Mouse (Mus musculus): ENCODE measurements around the gene Tcam1. TPM values are rescaled to one million over a fixed set of nuclear protein-coding genes. Genes with fewer than 3 reads are reported as not detected.

The Tcam1 gene
- polyA plus RNA-seq, 1 experiment from 2014 or later = 0.15 TPM

- Histone ChIP-seq H3K27ac (no peak overlapping the region), H3K27me3 (no peaks in the 10 kb centered on the region), H3K4me1 (0 out of 2 replicates have a peak, but pooled peaks cover 5% of the 10 kb centered on the region), H3K9ac (no peak overlapping the region), H3K4me2 (replicated peaks) (no peak overlapping the region), H3K9me3 (replicated peaks) (no peaks in the 10 kb centered on the region; the same call in 1 of the 2 replicates), H3K36me3 (no peaks in the 10 kb centered on the region), H3K4me3 (no peak overlapping the region)
- WGBS = 76% methylated on average over 4 of the region's 5 CpGs
- ATAC-seq (ENCODE audit: low FRiP score) = no peak
Observed at GRCm38 (mm10) chr11:106328521-106328920, 52.0 kb downstream of the Tcam1 start.

- H3K4me2 ChIP-seq (replicated peaks) = no peak overlapping the region
- no peaks in the 10 kb centered on the region for H3K36me3 ChIP-seq
- no peaks in the 10 kb centered on the region for H3K27me3 ChIP-seq
- no peaks in the 10 kb centered on the region; the same call in 1 of the 2 replicates for H3K9me3 ChIP-seq (replicated peaks)
- 0 out of 2 replicates have a peak, but pooled peaks cover 5% of the 10 kb centered on the region for H3K4me1 ChIP-seq
- no peak overlapping the region for H3K9ac ChIP-seq
- H3K4me3 ChIP-seq = no peak overlapping the region
- no peak overlapping the region for H3K27ac ChIP-seq
- ATAC-seq (ENCODE audit: low FRiP score) = no peak
- WGBS = 73% methylated on average over 6 of the region's 6 CpGs
Observed at GRCm38 (mm10) chr11:106329128-106329527, 52.7 kb downstream of the Tcam1 start.

GRCm38 (mm10) chr11:106329682-106330081 lies 53.2 kb downstream of the Tcam1 start:
- WGBS = 71% methylated on average over 7 of the region's 7 CpGs
- no peak overlapping the region for H3K9ac ChIP-seq
- no peaks in the 10 kb centered on the region for H3K27me3 ChIP-seq
- no peak overlapping the region for H3K27ac ChIP-seq
- 0 out of 2 replicates have a peak, but pooled peaks cover 5% of the 10 kb centered on the region for H3K4me1 ChIP-seq
- no peak overlapping the region for H3K4me3 ChIP-seq
- no peaks in the 10 kb centered on the region; the same call in 1 of the 2 replicates for H3K9me3 ChIP-seq (replicated peaks)
- no peak for ATAC-seq (ENCODE audit: low FRiP score)
- H3K4me2 ChIP-seq (replicated peaks) = no peak overlapping the region
- H3K36me3 ChIP-seq = no peaks in the 10 kb centered on the region

- H3K4me3 ChIP-seq = no peak overlapping the region
- 59% methylated on average over 4 of the region's 4 CpGs for WGBS
- no peak overlapping the region for H3K4me2 ChIP-seq (replicated peaks)
- 0 out of 2 replicates have a peak, but pooled peaks cover 5% of the 10 kb centered on the region for H3K4me1 ChIP-seq
- no peaks in the 10 kb centered on the region for H3K27me3 ChIP-seq
- no peak for ATAC-seq (ENCODE audit: low FRiP score)
- no peak overlapping the region for H3K9ac ChIP-seq
- no peaks in the 10 kb centered on the region; the same call in 1 of the 2 replicates for H3K9me3 ChIP-seq (replicated peaks)
- H3K27ac ChIP-seq = no peak overlapping the region
- no peaks in the 10 kb centered on the region for H3K36me3 ChIP-seq
Observed at GRCm38 (mm10) chr11:106332458-106332857, 56.0 kb downstream of the Tcam1 start.

GRCm38 (mm10) chr11:106334066-106334465 lies 57.6 kb downstream of the Tcam1 start:
- WGBS = 15% methylated on average over 2 of the region's 2 CpGs
- H3K9ac ChIP-seq = no peak overlapping the region
- no peak overlapping the region for H3K4me3 ChIP-seq
- H3K36me3 ChIP-seq = no peaks in the 10 kb centered on the region
- no peaks in the 10 kb centered on the region for H3K27me3 ChIP-seq
- no peak overlapping the region for H3K4me2 ChIP-seq (replicated peaks)
- H3K27ac ChIP-seq = no peak overlapping the region
- no peaks in the 10 kb centered on the region; the same call in 1 of the 2 replicates for H3K9me3 ChIP-seq (replicated peaks)
- 0 out of 2 replicates have a peak, but pooled peaks cover 5% of the 10 kb centered on the region for H3K4me1 ChIP-seq
- ATAC-seq (ENCODE audit: low FRiP score) = no peak

- Histone ChIP-seq H3K9ac (no peak overlapping the region), H3K4me2 (replicated peaks) (no peak overlapping the region), H3K4me3 (no peak overlapping the region), H3K27ac (no peak overlapping the region), H3K9me3 (replicated peaks) (no peaks in the 10 kb centered on the region), H3K27me3 (0 out of 2 replicates have a peak, but pooled peaks cover 3% of the 10 kb centered on the region), H3K36me3 (no peaks in the 10 kb centered on the region), H3K4me1 (no peaks in the 10 kb centered on the region)
- 77% methylated on average over 5 of the region's 5 CpGs for WGBS
- no peak for ATAC-seq (ENCODE audit: low FRiP score)
Observed at GRCm38 (mm10) chr11:106338029-106338428, 61.6 kb downstream of the Tcam1 start.

Other genes starting within 250 kb of the Tcam1 start
- 122 and 136 TPM in 2 replicates for gene Dcaf7, start 239.8 kb upstream of the Tcam1 start, polyA plus RNA-seq (2016; fragmentation: Nextera tagmentation; extraction: Ambion mirVana)
- gene Taco1, start 210.6 kb upstream of the Tcam1 start, polyA plus RNA-seq (2016; fragmentation: Nextera tagmentation; extraction: Ambion mirVana) = 9.0 and 9.2 TPM in 2 replicates
- gene Map3k3, start 192.1 kb upstream of the Tcam1 start, polyA plus RNA-seq (2016; fragmentation: Nextera tagmentation; extraction: Ambion mirVana) = 27.0 and 27.9 TPM in 2 replicates
- 0.93 and 1.0 TPM in 2 replicates for gene Gm10840, start 115.8 kb upstream of the Tcam1 start, polyA plus RNA-seq (2016; fragmentation: Nextera tagmentation; extraction: Ambion mirVana)
- gene Limd2, start 115.8 kb upstream of the Tcam1 start, polyA plus RNA-seq (2016; fragmentation: Nextera tagmentation; extraction: Ambion mirVana) = 302 and 316 TPM in 2 replicates
- gene Strada, start 74.5 kb upstream of the Tcam1 start, polyA plus RNA-seq (2016; fragmentation: Nextera tagmentation; extraction: Ambion mirVana) = 33.9 and 38.7 TPM in 2 replicates
- 86.8 and 96.3 TPM in 2 replicates for gene Ccdc47, start 60.3 kb upstream of the Tcam1 start, polyA plus RNA-seq (2016; fragmentation: Nextera tagmentation; extraction: Ambion mirVana)
- 111 and 117 TPM in 2 replicates for gene Ddx42, start 59.7 kb upstream of the Tcam1 start, polyA plus RNA-seq (2016; fragmentation: Nextera tagmentation; extraction: Ambion mirVana)
- gene Ftsj3, start 20.6 kb upstream of the Tcam1 start, polyA plus RNA-seq (2016; fragmentation: Nextera tagmentation; extraction: Ambion mirVana) = 52.5 and 53.4 TPM in 2 replicates
- gene Psmc5, start 20.5 kb upstream of the Tcam1 start, polyA plus RNA-seq (2016; fragmentation: Nextera tagmentation; extraction: Ambion mirVana) = 314 and 337 TPM in 2 replicates
- 35.1 and 35.9 TPM in 2 replicates for gene Smarcd2, start 3.7 kb upstream of the Tcam1 start, polyA plus RNA-seq (2016; fragmentation: Nextera tagmentation; extraction: Ambion mirVana)
- gene Gh, start 25.2 kb downstream of the Tcam1 start, polyA plus RNA-seq (2016; fragmentation: Nextera tagmentation; extraction: Ambion mirVana) = not detected in 2 replicates
- 0.94 and 1.2 TPM in 2 replicates for gene Cd79b, start 38.1 kb downstream of the Tcam1 start, polyA plus RNA-seq (2016; fragmentation: Nextera tagmentation; extraction: Ambion mirVana)
- 0.04 TPM in 1 of 2 replicates, not detected in the other for gene Scn4a, start 76.6 kb downstream of the Tcam1 start, polyA plus RNA-seq (2016; fragmentation: Nextera tagmentation; extraction: Ambion mirVana)
- not detected in 2 replicates for gene Prr29, start 88.8 kb downstream of the Tcam1 start, polyA plus RNA-seq (2016; fragmentation: Nextera tagmentation; extraction: Ambion mirVana)
- 11.8 and 14.2 TPM in 2 replicates for gene Icam2, start 111.4 kb downstream of the Tcam1 start, polyA plus RNA-seq (2016; fragmentation: Nextera tagmentation; extraction: Ambion mirVana)
- gene Ern1, start 211.2 kb downstream of the Tcam1 start, polyA plus RNA-seq (2016; fragmentation: Nextera tagmentation; extraction: Ambion mirVana) = 7.9 and 8.3 TPM in 2 replicates

Data from hindbrain, embryonic 12.5 days (tissue).